Mouse (Mus musculus): ENCODE measurements around the gene Ppp1r1a. TPM values are rescaled to one million over a fixed set of nuclear protein-coding genes. Genes with fewer than 3 reads are reported as not detected.
A peak's percentile ranks its signal among the peaks of the same experiment; 100 is the strongest.

Gene Ppp1r1a
- total RNA-seq, 1 experiment: 14.1 TPM

DNA sequence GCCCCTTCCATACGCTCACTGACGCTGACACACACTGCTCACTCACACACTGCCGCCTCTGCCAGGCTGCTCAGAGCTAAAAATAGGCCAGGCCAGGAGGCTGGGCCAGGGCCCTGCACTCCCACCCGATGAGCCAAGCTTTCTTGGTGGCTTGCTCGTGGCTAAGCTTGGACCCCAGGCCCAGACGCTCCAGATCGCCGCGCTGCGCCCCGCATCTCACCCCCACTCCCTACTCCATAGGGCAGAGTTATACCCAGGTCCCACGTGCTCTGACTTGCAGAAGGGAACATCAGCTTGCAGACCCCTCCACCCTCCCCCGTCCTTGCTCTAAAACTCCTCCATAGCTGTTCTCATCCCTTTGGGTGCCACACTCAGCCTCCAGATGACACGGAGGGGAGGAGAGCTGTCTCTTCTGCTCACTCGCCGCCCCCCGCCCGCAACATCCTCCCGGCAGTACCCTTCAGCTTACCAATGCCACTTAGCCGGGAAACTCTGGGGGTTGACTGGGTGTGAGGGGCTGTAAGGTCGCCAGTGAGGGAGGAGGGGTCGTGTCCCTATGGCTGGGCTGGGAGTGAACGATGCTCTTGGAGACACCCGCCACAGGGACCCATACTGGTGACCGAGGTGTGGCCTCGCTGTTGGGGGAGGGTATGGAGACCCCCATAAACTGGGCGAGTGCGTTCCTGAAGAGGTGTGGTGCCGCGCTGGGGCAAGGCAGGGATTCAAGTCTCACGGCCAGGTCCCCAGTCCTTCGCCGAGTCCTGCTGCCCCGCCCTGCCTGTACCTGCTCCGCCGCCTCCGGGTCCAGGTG lies 587 bp downstream of the Ppp1r1a start:
- H3K4me1 ChIP-seq (ENCODE audit: control insufficient read depth in 2 of 2, insufficient read depth in 2 of 2, low read length in 2 of 2, poor library complexity in 1 of 2): peaks cover 0 to 18% of the 10 kb centered on the region in 2 experiments; a peak in 2 of 4 replicates
- peak overlapping the region; percentile 72 to 79 for H3K4me3 ChIP-seq (ENCODE audit: insufficient read depth in 1 of 2, low read depth in 1 of 2, low read length in 2 of 2, poor library complexity in 1 of 2, severe bottlenecking in 1 of 2)
- H3K27ac ChIP-seq (ENCODE audit: insufficient read depth, low read depth, low read length, poor library complexity, severe bottlenecking): no peak overlapping the region
- no peak for TF ChIP-seq ZNF384 (IDR thresholded peaks at IDR 0.05; ENCODE audit: low read depth, low read length)
- no peak for TF ChIP-seq HCFC1 (IDR thresholded peaks at IDR 0.05; ENCODE audit: borderline replicate concordance, insufficient read depth, low read length)
- no peak for TF ChIP-seq ZC3H11A (IDR thresholded peaks at IDR 0.05; ENCODE audit: borderline replicate concordance, low read depth, low read length)
- no peak for TF ChIP-seq CHD2 (IDR thresholded peaks at IDR 0.05; ENCODE audit: low read depth, low read length)
- TF ChIP-seq MAFK (IDR thresholded peaks at IDR 0.05; ENCODE audit: insufficient read depth, low read depth, low read length): no peak
- no peak for DNase-seq (ENCODE audit: low read depth, low spot score)
- no peaks in the 10 kb centered on the region for H3K9me3 ChIP-seq (ENCODE audit: control insufficient read depth, insufficient read depth, low read depth, low read length)
- in situ Hi-C loops (cut with MboI; ENCODE audit: low sequenced_read_pairs in 2 of 2, unreplicated experiment in 2 of 2): no loop called here
- H3K36me3 ChIP-seq (ENCODE audit: control insufficient read depth, insufficient read depth, low read length, poor library complexity, severe bottlenecking): no peaks in the 10 kb centered on the region; the same call in 1 of the 2 replicates
- peak overlapping the region; percentile 71 for H3K9ac ChIP-seq (ENCODE audit: insufficient read depth, low read depth, low read length, poor library complexity, severe bottlenecking)

DNA sequence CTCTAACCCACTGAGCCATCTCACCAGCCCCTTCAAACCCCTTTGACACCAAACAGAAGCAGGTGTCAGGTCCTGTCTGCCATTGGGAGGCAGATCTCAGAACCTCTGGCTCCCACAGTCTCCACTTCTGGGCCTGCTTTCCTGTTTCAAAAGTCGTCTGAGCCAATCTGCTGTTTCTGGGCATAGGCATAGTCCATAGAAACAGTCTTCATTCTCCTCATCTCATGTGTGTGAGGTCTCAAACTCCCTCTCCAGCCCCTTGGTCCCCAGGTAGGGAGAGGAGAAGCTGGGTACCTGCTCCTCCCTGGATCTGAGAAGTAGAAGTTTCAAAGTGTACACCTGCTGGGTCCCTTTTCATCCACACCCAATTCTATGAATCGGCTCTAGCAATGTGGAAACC lies 1.3 kb downstream of the Ppp1r1a start:
- Histone ChIP-seq H3K36me3 (ENCODE audit: control insufficient read depth, insufficient read depth, low read length, poor library complexity, severe bottlenecking) (no peaks in the 10 kb centered on the region; the same call in 1 of the 2 replicates), H3K4me1 (ENCODE audit: control insufficient read depth in 2 of 2, insufficient read depth in 2 of 2, low read length in 2 of 2, poor library complexity in 1 of 2) (peaks cover 0 to 18% of the 10 kb centered on the region in 2 experiments; a peak in 2 of 4 replicates), H3K9ac (ENCODE audit: insufficient read depth, low read depth, low read length, poor library complexity, severe bottlenecking) (no peak overlapping the region), H3K27ac (ENCODE audit: insufficient read depth, low read depth, low read length, poor library complexity, severe bottlenecking) (no peak overlapping the region), H3K9me3 (ENCODE audit: control insufficient read depth, insufficient read depth, low read depth, low read length) (no peaks in the 10 kb centered on the region), H3K4me3 (ENCODE audit: insufficient read depth in 1 of 2, low read depth in 1 of 2, low read length in 2 of 2, poor library complexity in 1 of 2, severe bottlenecking in 1 of 2) (peak overlapping the region in 1 of 2 experiments; percentile 79; a peak in 2 of 4 replicates)
- in situ Hi-C loops (cut with MboI; ENCODE audit: low sequenced_read_pairs in 2 of 2, unreplicated experiment in 2 of 2): no loop called here
- TF ChIP-seq MAFK (IDR thresholded peaks at IDR 0.05; ENCODE audit: insufficient read depth, low read depth, low read length): no peak
- TF ChIP-seq ZNF384 (IDR thresholded peaks at IDR 0.05; ENCODE audit: low read depth, low read length): no peak
- no peak for TF ChIP-seq CHD2 (IDR thresholded peaks at IDR 0.05; ENCODE audit: low read depth, low read length)
- no peak for TF ChIP-seq HCFC1 (IDR thresholded peaks at IDR 0.05; ENCODE audit: borderline replicate concordance, insufficient read depth, low read length)
- TF ChIP-seq ZC3H11A (IDR thresholded peaks at IDR 0.05; ENCODE audit: borderline replicate concordance, low read depth, low read length): no peak
- no peak for DNase-seq (ENCODE audit: low read depth, low spot score)

DNA sequence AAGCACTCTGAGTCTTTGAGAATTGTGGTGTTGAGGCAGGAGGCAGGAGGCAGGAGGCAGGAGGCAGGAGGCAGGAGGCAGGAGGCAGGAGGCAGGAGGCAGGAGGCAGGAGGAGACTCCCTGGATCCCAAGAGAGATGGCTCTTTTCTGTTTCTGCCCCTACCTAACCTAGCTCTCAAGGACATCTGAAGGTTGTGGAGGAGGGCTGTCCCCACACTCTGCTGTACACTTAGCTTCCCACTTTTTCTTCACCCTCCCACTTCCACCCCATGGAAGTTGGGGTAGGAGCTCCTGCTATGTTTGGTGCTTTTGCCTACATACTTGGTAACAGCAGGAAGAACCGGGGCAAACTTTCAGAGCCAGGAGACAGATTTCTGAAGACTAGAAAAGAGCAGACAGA lies 2.0 kb downstream of the Ppp1r1a start:
- H3K4me3 ChIP-seq (ENCODE audit: insufficient read depth in 1 of 2, low read depth in 1 of 2, low read length in 2 of 2, poor library complexity in 1 of 2, severe bottlenecking in 1 of 2): no peak overlapping the region
- H3K27ac ChIP-seq (ENCODE audit: insufficient read depth, low read depth, low read length, poor library complexity, severe bottlenecking): no peak overlapping the region
- peaks cover 0 to 19% of the 10 kb centered on the region in 2 experiments; a peak in 2 of 4 replicates for H3K4me1 ChIP-seq (ENCODE audit: control insufficient read depth in 2 of 2, insufficient read depth in 2 of 2, low read length in 2 of 2, poor library complexity in 1 of 2)
- H3K9me3 ChIP-seq (ENCODE audit: control insufficient read depth, insufficient read depth, low read depth, low read length): no peaks in the 10 kb centered on the region
- in situ Hi-C loops (cut with MboI; ENCODE audit: low sequenced_read_pairs in 2 of 2, unreplicated experiment in 2 of 2): no loop called here
- TF ChIP-seq MAFK (IDR thresholded peaks at IDR 0.05; ENCODE audit: insufficient read depth, low read depth, low read length) (no peak), CHD2 (IDR thresholded peaks at IDR 0.05; ENCODE audit: low read depth, low read length) (no peak), ZC3H11A (IDR thresholded peaks at IDR 0.05; ENCODE audit: borderline replicate concordance, low read depth, low read length) (no peak), ZNF384 (IDR thresholded peaks at IDR 0.05; ENCODE audit: low read depth, low read length) (no peak), HCFC1 (IDR thresholded peaks at IDR 0.05; ENCODE audit: borderline replicate concordance, insufficient read depth, low read length) (no peak)
- H3K36me3 ChIP-seq (ENCODE audit: control insufficient read depth, insufficient read depth, low read length, poor library complexity, severe bottlenecking): no peaks in the 10 kb centered on the region; the same call in 1 of the 2 replicates
- no peak overlapping the region for H3K9ac ChIP-seq (ENCODE audit: insufficient read depth, low read depth, low read length, poor library complexity, severe bottlenecking)
- no peak for DNase-seq (ENCODE audit: low read depth, low spot score)

DNA sequence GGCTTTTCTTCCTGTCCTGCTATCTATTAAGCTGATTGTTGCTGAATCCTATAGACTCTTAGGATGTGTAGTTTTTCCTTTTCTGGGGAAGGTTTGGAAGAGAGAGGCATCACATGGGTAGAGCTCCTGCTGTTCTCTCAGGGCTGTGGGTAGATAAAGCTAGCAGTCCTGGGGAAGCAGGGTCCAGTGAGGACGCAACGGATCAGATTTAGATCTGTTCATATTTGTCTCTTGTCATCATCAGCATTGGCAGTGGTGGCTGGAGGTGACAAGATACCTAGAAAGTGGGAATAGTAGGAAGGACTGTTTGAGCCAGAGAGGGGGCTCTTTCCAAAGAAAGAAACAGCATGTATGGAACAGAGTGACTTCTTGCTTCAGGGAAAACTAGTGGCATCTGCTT lies 2.8 kb downstream of the Ppp1r1a start:
- Histone ChIP-seq H3K9me3 (ENCODE audit: control insufficient read depth, insufficient read depth, low read depth, low read length) (no peaks in the 10 kb centered on the region), H3K36me3 (ENCODE audit: control insufficient read depth, insufficient read depth, low read length, poor library complexity, severe bottlenecking) (no peaks in the 10 kb centered on the region; the same call in 1 of the 2 replicates), H3K4me3 (ENCODE audit: insufficient read depth in 1 of 2, low read depth in 1 of 2, low read length in 2 of 2, poor library complexity in 1 of 2, severe bottlenecking in 1 of 2) (no peak overlapping the region), H3K27ac (ENCODE audit: insufficient read depth, low read depth, low read length, poor library complexity, severe bottlenecking) (no peak overlapping the region), H3K4me1 (ENCODE audit: control insufficient read depth in 2 of 2, insufficient read depth in 2 of 2, low read length in 2 of 2, poor library complexity in 1 of 2) (peaks cover 0 to 21% of the 10 kb centered on the region in 2 experiments; a peak in 2 of 4 replicates), H3K9ac (ENCODE audit: insufficient read depth, low read depth, low read length, poor library complexity, severe bottlenecking) (no peak overlapping the region)
- DNase-seq (ENCODE audit: low read depth, low spot score): no peak
- TF ChIP-seq ZC3H11A (IDR thresholded peaks at IDR 0.05; ENCODE audit: borderline replicate concordance, low read depth, low read length): no peak
- no peak for TF ChIP-seq MAFK (IDR thresholded peaks at IDR 0.05; ENCODE audit: insufficient read depth, low read depth, low read length)
- no peak for TF ChIP-seq ZNF384 (IDR thresholded peaks at IDR 0.05; ENCODE audit: low read depth, low read length)
- TF ChIP-seq CHD2 (IDR thresholded peaks at IDR 0.05; ENCODE audit: low read depth, low read length): no peak
- TF ChIP-seq HCFC1 (IDR thresholded peaks at IDR 0.05; ENCODE audit: borderline replicate concordance, insufficient read depth, low read length): no peak
- in situ Hi-C loops (cut with MboI; ENCODE audit: low sequenced_read_pairs in 2 of 2, unreplicated experiment in 2 of 2): no loop called here
